Mouse (Mus musculus) layer of hippocampus, postnatal 14 days (tissue): Measurements from ENCODE around the gene Rnd1. TPM values are rescaled to one million over a fixed set of nuclear protein-coding genes. Genes with fewer than 3 reads are reported as not detected.

ENCODE experiments used
- DNase-seq, 2 experiments: peaks; one replicate each; pipeline ENCODE4 v3.0.0; 2021 to 2022; ENCODE audit warnings: low spot score in 2 of 2, mixed read lengths in 1 of 2
- total RNA-seq, 2 experiments: library from RNA; stranded (reverse); gene quantifications; 2 replicates each; pipeline ENCODE4 v1.2.3; 2021

Rnd1 gene
- total RNA-seq, 2 experiments from 2014 or later = 18.8 to 21.5 TPM

- no peak for DNase-seq
Measured at GRCm38 (mm10) chr15:98645057-98646026, 31.9 kb downstream of the Rnd1 start.

DNA sequence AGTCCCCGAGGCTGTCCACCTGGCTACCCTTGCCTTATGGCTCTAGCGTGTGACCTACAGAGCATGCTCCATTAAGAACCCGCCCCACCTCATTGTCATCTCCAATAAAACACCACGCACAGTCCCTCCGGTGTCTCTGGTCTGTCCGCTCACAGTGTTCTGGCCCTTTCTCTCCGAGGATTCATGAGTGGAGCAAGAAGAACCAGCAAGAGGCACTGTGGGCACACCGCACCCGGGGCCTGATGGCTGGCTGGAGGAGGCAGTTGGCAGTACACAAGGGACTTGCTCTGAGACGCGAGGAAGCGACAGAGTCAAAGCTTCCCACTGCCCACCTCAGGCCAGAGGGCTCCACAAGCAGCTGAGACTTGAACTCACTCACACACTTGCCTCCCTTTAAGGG lies 32.9 kb downstream of the Rnd1 start:
- DNase-seq = no peak

- DNase-seq = no peak
Measured at GRCm38 (mm10) chr15:98640157-98640556, 37.1 kb downstream of the Rnd1 start.

DNA sequence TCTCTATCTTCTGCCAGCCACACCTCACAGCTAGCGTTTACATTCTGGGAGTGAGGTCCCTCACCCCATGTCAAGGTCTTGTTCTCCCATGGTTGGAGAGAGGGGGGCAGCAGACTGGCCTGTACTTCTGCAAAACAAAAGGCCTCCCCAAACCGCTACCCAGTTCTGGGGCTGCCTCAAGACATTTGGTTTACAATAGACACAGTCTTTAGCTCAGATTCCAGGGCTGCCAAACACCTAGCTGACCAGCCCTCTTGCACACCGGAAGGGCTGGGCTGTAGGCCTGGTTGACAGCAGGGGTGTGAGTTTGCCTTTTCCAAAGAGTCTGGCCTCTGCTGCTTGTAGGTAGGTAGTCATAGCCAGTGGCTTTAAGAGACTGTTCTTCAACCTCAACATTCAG lies 40.1 kb downstream of the Rnd1 start:
- DNase-seq = no peak

GRCm38 (mm10) chr15:98636517-98636916 lies 40.7 kb downstream of the Rnd1 start:
- no peak for DNase-seq

GRCm38 (mm10) chr15:98635291-98635841 lies 41.9 kb downstream of the Rnd1 start:
- no peak for DNase-seq

DNA sequence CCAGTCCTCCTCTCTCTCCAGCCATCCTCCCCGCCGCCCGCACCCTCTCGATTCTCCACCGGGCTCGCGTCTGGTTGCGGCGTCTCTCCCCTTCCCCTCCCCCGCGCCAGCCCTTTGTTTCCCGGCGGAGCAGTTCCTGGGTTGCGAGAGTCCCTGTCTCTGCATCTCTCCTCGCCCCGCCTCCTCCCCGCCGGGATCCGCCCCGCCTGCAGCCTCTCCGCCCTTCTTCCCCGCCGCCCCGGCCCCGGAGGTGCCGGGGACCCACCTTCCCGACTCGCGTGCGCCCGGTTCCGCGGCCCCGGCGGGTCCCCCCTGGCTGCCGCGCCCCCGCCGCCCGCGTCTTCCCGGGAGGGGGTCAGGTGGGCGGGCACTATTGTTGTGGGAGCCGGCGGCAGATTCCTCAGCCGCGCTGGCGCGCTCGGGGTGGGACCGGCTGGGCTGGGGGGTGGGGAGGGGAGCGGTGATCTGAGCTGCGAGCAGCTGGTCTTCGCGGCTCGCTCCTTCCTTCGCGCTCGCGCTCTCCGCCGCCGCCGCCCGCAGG lies 42.6 kb downstream of the Rnd1 start:
- peak; percentile 82 to 83 for DNase-seq

DNA sequence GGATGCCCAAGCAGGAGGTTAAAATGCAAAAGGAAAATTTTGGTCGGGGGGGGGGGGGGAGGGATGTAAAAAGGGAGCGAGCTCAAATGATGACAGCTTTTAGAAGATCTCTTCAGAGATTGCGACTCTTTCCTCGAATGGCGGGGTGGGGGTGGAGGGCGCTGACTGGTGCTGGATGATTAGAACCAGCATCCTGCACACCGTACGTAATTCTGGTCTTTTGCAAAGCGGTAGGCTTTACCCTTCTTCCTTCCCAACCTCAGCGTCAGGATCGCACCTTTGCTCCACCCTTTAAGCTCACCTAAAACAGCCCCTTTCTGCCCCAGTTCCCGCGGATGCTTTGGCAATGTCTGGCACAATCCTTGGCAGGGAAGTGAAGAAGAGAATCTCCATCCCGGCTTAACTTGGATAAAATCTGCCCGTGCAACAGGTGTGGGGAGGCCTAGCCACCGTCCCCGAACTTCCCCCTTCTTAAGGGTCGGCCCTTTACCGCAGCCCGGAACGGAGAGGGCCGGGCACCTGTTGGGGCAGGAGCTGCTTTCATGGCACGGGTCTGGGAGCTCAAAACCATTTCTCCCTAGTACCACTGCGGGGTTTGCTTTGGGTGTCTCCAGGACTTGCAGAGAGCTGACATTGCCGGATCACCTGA lies 43.3 kb downstream of the Rnd1 start:
- DNase-seq = no peak

GRCm38 (mm10) chr15:98632921-98633320 lies 44.3 kb downstream of the Rnd1 start:
- DNase-seq = no peak

DNA sequence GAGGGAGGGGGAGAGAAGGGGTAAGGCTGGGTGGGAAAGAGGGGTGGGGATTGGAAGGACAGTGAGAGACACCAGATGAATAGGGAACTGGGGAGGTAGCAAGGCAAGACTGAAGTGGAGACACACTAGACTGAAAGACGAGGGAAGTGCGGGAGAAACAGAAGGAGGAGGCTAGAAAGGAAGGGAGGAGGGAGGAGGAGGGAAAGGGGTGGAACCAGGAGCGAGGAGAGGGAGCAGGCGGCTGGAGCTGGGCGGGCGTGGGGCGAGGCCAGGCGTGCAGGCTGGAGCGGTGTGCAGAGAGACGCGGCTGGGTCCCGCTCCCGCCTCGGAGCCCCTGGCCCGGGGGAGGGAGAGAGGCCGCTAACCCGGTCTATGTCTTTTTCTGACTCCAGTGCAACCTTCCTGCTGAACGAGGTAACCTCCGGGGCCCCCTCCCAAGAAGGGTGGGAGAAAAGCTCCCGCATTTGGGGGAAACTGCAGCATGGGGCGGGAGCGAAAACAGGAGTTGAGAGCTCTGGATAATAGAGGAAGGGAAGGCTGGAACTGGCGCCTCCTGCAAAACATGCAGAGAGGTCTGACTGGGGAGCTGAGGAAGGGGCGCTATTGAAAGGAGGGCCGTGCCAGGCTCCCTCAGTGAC lies 45.0 kb downstream of the Rnd1 start:
- DNase-seq = no peak

DNA sequence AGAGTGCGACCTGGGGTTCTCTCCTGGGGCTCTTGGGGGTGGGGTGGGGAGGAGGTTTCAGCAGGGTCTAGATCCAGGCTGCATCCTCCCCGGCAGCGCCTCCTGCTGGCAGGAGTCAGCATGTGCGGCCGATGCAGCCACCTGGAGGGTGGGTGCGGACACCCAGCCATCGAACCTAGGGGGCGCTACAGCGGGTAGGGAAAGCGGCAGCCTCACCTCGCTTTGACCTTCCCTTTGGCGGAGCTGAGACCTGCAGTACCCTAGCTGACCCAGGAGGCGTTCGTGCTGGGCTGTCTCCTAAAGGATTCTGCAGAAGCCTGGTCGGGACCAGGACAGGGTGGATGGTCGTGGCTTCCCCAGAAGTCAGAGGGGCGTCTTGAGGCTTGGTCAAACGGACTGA lies 45.8 kb downstream of the Rnd1 start:
- peak in 1 of 2 experiments; percentile 68 for DNase-seq

- no peak for DNase-seq
Measured at GRCm38 (mm10) chr15:98630540-98630939, 46.7 kb downstream of the Rnd1 start, which contains the start of gene Cacnb3. Gene Cacnb3 (plus strand): TSS chr15:98630840.

DNA sequence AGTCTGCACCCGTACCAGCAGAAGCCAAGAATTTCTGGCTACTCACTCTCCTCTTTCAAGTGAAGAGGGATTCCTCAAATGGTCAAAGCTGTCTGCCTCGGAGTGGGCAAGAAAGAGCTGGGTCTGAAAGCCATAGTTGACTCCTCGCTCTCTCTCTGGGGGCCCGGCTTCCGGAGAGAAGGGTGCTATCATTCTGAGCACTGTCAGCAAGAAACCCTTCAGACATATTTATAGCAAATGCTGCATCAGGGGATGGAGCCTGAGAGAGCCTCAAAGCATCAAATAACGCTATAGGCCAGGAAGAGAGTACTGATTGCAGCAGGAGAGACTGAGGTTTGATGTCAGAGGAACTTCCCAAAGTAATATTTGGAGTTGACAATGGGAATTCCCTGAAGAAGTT lies 47.8 kb downstream of the Rnd1 start:
- DNase-seq = no peak

DNA sequence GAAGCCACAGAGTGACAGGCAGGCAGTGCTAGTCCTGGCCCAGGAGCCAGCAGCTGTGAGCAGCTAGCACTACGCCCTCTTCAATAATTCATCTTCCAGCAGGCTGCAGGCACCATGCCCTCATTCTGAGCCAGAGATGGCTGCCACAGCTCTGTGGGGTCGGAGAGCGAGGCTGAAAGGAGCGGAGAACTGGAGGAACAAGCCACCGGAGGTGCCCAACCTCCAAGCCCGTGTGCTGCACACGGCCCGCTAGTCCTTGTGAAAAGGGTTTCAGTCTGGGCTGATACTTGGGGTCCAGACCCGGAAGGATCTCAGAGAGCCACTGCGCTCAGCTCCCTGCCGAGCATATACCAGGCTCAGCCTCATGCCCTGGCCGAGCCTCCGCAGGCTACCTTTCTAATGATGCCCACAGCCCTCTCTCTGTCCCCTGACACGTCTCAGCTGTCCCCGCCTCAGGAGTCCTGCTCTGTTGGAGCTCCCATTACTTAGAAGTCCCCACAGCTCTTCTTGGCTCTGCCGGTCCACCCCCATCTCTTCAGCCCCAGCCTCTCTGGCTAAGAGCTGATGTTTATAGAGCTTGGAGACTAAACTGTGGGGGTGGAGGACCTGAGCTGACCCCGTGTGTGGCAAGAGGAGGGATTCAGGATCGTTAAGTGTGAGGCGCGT lies 48.5 kb downstream of the Rnd1 start:
- DNase-seq = no peak

- no peak for DNase-seq
Measured at GRCm38 (mm10) chr15:98626487-98627212, 50.6 kb downstream of the Rnd1 start.

GRCm38 (mm10) chr15:98626078-98626477 lies 51.2 kb downstream of the Rnd1 start:
- no peak for DNase-seq

DNA sequence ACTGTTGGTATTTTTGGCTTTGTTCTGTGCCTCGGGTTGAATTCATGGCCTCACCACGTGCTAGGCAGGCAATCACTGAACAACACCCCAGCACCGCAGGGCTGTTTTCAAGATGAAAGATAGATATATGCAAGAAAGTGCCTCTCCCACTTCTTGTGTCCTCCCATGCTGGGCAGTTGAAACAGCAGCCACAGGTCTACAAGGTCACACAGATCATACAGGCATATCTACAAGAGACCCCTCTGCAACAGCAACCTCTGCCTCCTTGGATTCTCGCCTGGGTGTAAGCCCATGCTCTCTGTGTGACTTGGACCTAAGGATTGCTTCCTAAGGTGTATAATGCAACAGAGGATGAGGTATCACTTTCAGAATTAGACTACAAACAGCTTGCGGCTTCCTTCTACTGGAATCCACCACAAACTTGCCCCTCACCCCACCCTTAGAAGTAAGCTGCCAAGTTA lies 53.9 kb downstream of the Rnd1 start:
- DNase-seq = no peak

DNA sequence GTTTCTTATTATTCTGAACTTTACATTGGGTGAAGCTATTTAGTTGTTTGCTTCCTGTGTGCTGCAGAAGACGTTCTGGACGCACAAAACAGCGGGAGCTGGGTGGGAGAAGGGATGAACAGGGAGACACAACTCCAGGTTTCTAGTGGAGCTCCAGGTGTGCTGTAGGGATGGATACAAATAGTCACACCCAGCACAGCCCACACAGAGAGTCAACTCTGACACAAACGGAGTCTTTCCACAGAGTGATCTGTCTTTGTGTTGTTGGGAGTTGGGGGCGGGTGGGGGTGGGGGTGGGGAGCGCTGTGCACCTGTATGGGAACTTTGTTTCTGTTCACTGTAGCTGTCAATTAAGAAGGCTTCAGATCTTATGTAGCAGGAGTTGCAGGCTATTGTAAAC lies 54.5 kb downstream of the Rnd1 start:
- no peak for DNase-seq

DNA sequence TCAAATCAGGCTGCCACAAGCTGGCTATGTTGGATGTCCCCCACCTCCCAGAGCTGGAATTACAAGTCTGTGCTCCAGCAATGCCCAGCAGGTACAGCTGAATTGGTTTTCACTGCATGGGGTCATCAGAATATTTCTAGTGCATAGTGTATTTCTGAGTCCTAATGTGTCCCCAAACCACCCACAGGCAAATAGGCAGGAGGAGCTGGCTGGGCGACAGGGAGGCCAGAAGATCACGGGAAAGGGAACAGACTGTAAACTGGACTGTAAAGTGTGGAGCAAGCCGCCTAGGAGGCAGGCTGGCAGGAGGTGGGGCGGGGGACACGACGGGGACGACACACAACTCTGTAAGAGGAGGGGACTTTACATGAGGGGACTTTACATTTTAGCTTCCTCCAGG lies 55.1 kb downstream of the Rnd1 start:
- DNase-seq = no peak

GRCm38 (mm10) chr15:98617176-98617537 lies 60.1 kb downstream of the Rnd1 start:
- DNase-seq = peak; percentile 82 to 85
